ENCODE assay signal across 31 mouse cellular contexts in genomic region chr7:3373754-3374153, GRCm38 (mm10). TPM values are rescaled to one million over a fixed set of nuclear protein-coding genes. Genes with fewer than 3 reads are reported as not detected.
DNase-seq lines count a peak whose midpoint lies in the region; ATAC-seq and TF ChIP-seq lines count a peak whose summit lies in the region.
"Had no signal": no experiment of that assay in that cellular context is flagged by ENCODE, and none has a peak within 500 bp of the region (broad histone marks: within the 10 kb centered on the region; RNA-seq: fewer than 3 reads in every experiment).

No protein-coding gene starts in this region.

- peak; percentile 51 for DNase-seq in kidney, adult 9 months
- no peak for DNase-seq in kidney, adult 18-20 months
- DNase-seq in lung, postnatal 14 days = peak; percentile 17
- DNase-seq in lung, adult 2 months = no peak
- no peak for DNase-seq in heart, postnatal 10 days
- DNase-seq: adrenal gland, postnatal 10 days; adrenal gland, postnatal 36 days; B cell, adult 2 months; cerebellum, adult 18-20 months; cerebellum, adult 9-10 months; cerebellum, postnatal 25 days; gastrocnemius, postnatal 25 days; heart, adult 2 months had no signal

- 0 out of 2 replicates have a peak, but pooled peaks have one; percentile 14 for ATAC-seq in granulocyte monocyte progenitor cell, adult 5-6 weeks (replicated peaks; ENCODE audit: poor library complexity, severe bottlenecking)
- ATAC-seq: forebrain, embryonic 15.5 days; Patski had no signal

- intact Hi-C loops in heart, postnatal 10 days (cut with DNase I) = no loop called here

- no peak overlapping the region for H3K4me3 ChIP-seq in lung, adult 2 months (replicated peaks; ENCODE audit: extremely low read depth, low read depth, low read length)
- H3K4me3 ChIP-seq: embryonic facial prominence, embryonic 12.5 days; embryonic facial prominence, embryonic 15.5 days; forebrain, embryonic 12.5 days; forebrain, embryonic 15.5 days; heart, adult 2 months; heart, embryonic 10.5 days; heart, embryonic 13.5 days; hindbrain, embryonic 12.5 days; hindbrain, embryonic 15.5 days had no signal

- no peaks in the 10 kb centered on the region for H3K4me1 ChIP-seq in lung, adult 2 months (ENCODE audit: control insufficient read depth, insufficient read depth, low read length)
- H3K4me1 ChIP-seq: embryonic facial prominence, embryonic 12.5 days; embryonic facial prominence, embryonic 15.5 days; forebrain, embryonic 12.5 days; forebrain, embryonic 15.5 days; heart, embryonic 10.5 days; heart, embryonic 13.5 days; hindbrain, embryonic 12.5 days; hindbrain, embryonic 15.5 days had no signal

- WGBS in lung, adult 2 months = 58% methylated on average over 8 of the region's 8 CpGs

- TF ChIP-seq POLR2A in lung, adult 2 months (IDR thresholded peaks at IDR 0.05; ENCODE audit: borderline replicate concordance, extremely low read depth, low read depth, low read length) = no peak

- TF ChIP-seq CTCF in lung, adult 2 months (IDR thresholded peaks at IDR 0.05; ENCODE audit: insufficient read depth, low read length) = no peak

RNA-seq across cellular contexts. Expression of gene Cacng8, which starts 16.7 kb away (rescaled TPM):
- 0.37 TPM in 1 of 2 replicates, not detected in the other for polyA plus RNA-seq in lung, adult 2 months (2012; rRNA removed)
- total RNA-seq in granulocyte monocyte progenitor cell, adult 5-6 weeks (2014; fragmentation: Nextera tagmentation) = 1.9 TPM in 1 of 2 replicates, not detected in the other
- not detected in 2 replicates for total RNA-seq in granulocyte monocyte progenitor cell, adult 5-6 weeks (2017)
- total RNA-seq in heart, postnatal 10 days (2021) = not detected
- total RNA-seq: common myeloid progenitor, adult 5-6 weeks; G1E; gastrocnemius, adult 8-10 months; gastrocnemius, postnatal 25 days; heart, adult 2 months; heart, postnatal 25 days; hematopoietic stem cell, adult 5-6 weeks had no signal
- polyA plus RNA-seq: G1E; heart, adult 2 months had no signal

RNA-seq across cellular contexts. Expression of gene Cacng7, which starts 41.0 kb away (rescaled TPM):
- polyA plus RNA-seq in lung, adult 2 months (2012; rRNA removed) = 3.3 and 7.4 TPM in 2 replicates
- total RNA-seq in granulocyte monocyte progenitor cell, adult 5-6 weeks (2014; fragmentation: Nextera tagmentation) = not detected in 2 replicates
- not detected in 2 replicates for total RNA-seq in granulocyte monocyte progenitor cell, adult 5-6 weeks (2017)
- total RNA-seq in heart, postnatal 10 days (2021) = 1 to 10 TPM; 7.7 to 9.7 TPM
- total RNA-seq: common myeloid progenitor, adult 5-6 weeks; hematopoietic stem cell, adult 5-6 weeks had no signal
- polyA plus RNA-seq: G1E had no signal

RNA-seq across cellular contexts. Expression of gene Cacng6, which starts 50.2 kb away (rescaled TPM):
- 0.14 and 1.2 TPM in 2 replicates for polyA plus RNA-seq in lung, adult 2 months (2012; rRNA removed)
- not detected in 2 replicates for total RNA-seq in granulocyte monocyte progenitor cell, adult 5-6 weeks (2014; fragmentation: Nextera tagmentation)
- not detected in 2 replicates for total RNA-seq in granulocyte monocyte progenitor cell, adult 5-6 weeks (2017)
- total RNA-seq in heart, postnatal 10 days (2021) = 1 to 10 TPM; 1.9 to 2.0 TPM
- total RNA-seq: adrenal gland, adult 18-20 months; adrenal gland, postnatal 36 days; CH12.LX; common myeloid progenitor, adult 5-6 weeks; hematopoietic stem cell, adult 5-6 weeks had no signal
- polyA plus RNA-seq: G1E; gonadal fat pad, adult 2 months; hindbrain, embryonic 15.5 days; Patski had no signal

Comparison
In these comparisons a context has a peak if more than half of its experiments do, and no peak if none do; other contexts are left out.
1. DNase-seq: peak in kidney, adult 9 months (single experiment) and lung, postnatal 14 days (single experiment); none in kidney, adult 18-20 months (single experiment), lung, adult 2 months (single experiment) and heart, postnatal 10 days (0 of 2).
2. RNA of gene Cacng7, which starts 41.0 kb away (total RNA-seq): 7.7 to 9.7 TPM in heart, postnatal 10 days; not detected in granulocyte monocyte progenitor cell, adult 5-6 weeks; every median in the first group is over 4 times any median in the second.